Mouse (Mus musculus): Measurements from ENCODE around the gene Plxnb2. TPM values are rescaled to one million over a fixed set of nuclear protein-coding genes. Genes with fewer than 3 reads are reported as not detected.

Gene Plxnb2
- total RNA-seq (2023) = 10 to 100 TPM; 60.7 to 68.5 TPM

DNA sequence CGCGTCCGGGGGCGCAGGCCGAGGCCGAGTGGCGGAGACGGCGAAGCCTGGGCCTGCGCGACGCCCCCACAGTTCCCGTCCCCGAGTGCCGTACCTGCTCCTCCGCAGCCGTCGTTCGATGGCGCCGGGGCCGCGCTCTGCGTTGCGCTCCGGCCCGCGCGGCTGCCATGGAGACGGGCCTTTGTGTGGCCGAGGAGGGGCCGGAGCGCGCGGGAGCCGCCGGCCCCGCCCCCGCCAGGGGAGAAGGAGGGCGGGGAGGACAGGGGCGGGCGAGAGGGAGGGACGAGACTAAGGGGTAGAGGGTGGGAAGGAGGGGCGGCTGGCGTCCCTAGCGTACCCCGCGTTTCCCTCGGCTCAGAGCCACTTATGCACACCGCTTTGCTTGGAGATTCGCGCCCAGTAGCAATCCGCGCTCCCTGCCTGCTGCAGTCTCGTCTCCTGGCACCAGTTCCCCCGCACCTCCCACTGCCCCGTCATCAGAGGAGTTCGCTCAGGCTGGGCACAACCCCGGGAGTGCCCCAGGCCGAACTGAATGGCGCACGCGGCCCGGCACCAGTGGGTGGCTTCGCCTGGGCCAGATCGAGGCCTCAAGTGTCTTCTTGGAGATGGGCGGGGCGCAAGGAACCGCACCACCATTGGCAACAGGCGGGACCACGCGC, at the start of gene Plxnb2:
Gene Plxnb2, minus strand, starts transcription at position 218 of the 659 bp plus-strand sequence.

DNA sequence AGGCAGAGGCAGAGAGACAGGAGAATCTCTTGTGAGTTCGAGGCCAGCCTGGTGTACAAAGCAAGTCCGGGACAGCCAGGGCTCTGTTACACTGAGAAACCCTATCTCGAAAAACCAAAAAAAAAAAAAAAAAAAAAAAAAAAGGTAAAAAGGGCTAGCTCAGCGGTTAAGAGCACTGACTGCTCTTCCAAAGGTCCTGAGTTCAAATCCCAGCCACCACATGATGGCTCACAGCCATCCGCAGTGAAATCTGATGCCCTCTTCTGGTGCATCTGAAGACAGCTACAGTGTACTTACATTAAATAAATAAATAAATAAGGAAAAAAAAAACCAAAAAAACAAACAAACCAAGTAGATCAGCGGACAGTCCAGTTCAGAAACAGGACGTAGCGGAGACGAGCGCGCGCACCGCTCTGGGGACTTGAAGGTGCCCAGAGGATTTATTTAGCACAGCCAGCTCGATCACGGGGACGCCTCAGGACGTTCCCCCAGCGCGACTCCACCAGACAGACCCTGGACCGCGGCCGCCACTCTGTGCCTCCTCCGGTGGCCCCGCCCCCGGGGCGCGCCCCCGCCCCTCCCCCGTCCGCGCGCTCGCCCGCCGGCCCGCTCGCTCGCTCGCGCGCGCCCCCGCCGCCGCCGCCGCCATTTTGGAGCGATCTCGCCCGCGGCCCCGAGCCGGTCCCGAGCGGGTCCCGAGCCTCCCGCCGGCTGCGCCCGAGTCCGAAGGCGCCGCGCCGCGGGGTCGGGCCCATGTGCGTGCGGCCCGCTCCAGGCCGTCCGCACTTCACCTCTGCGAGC, 30.5 kb upstream of the Plxnb2 start, which contains the start of gene Ppp6r2:
Gene Ppp6r2, plus strand, starts transcription at position 639 of the 801 bp plus-strand sequence.

DNA sequence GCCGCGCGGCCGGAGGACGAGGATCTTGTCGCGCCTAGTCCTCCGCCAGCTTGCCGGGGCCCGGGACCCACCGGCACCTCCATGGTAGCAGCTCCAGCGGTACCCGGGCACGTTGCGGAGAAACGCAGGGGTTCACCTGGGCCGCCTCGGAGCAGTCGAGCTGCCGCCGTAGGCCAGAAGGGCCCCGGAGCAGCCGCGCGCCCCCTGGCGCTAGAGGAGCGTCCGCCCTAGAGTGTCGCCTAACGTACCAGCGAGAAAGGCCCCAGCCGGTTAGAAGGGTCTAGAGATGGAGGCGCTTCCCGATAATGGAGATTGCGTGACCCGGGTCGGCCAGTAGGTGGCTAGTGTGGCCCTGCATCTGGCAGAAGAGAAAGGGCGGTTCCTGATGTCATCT, 15.7 kb upstream of the Plxnb2 start, which contains the start of gene Dennd6b:
Gene Dennd6b, minus strand, starts transcription at position 184 of the 394 bp plus-strand sequence.

DNA sequence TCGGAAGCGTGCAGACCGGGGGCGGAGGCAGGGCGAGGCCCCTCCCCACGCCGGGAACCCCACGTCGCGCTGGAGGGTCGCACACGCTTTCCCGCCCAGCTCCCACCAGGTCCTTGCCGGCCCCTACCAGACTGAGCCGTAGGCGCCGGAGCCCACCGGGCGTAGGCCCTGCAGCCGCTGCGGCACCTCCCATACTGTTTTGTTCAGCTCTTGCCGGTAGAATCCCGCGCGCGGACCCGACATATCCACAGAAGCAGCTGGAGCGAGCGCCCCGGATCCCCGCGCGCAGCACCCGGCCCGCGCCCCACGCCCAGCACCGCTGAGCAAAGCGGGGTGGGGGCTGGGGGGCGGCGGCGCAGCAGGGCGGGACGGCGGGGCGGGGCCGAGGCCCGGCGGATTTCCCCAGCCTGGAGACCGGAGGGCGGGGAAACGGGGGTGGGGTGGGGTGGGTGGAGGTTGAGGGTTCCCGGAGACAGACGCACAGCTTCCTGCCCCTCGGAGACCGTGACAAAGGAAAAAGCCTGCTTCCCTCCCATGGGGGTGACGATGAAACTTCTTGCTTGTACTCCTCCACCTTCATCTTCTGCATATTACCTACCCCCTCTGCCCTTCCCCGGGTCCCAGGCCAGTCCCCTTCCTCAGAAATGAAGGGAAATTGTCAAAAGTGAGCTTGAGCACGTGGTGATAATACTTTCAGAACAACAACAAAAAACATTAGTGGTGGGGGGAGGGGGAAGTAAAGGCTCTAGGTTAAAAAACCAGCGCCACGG, 31.1 kb downstream of the Plxnb2 start, which contains the start of gene Mapk11:
Gene Mapk11, minus strand, starts transcription at position 358 of the 770 bp plus-strand sequence.

DNA sequence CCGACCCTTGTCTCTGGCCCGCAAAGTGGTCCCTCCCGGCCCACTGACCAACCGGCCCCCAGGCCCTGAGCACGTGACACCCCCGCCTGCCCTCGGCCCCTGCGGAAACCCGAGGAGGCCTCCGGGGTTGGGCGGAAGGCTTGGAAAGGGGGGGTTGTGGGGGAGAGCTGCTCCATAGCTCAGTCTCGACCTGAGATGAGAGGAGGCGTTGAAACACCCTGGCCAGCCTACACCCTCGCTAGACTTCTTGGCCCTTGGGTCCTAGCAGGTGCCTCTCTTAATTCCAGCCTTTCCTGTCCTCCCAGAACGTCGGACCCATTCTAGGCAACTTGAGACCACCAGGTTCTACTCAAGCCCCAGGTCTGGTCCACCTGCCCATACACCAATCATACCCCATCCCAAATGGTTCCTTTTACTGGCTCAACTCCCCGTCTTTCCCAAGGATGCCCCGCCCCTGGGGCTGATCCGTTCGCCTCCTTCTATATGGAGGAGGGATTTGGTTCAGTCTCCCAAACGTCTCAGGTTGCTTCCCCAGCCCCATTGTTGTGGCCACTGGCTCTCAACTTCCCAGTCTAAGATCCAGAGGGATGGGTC, 39.8 kb downstream of the Plxnb2 start, which contains the start of gene Mapk12:
Gene Mapk12, minus strand, starts transcription at position 45 of the 594 bp plus-strand sequence.

DNA sequence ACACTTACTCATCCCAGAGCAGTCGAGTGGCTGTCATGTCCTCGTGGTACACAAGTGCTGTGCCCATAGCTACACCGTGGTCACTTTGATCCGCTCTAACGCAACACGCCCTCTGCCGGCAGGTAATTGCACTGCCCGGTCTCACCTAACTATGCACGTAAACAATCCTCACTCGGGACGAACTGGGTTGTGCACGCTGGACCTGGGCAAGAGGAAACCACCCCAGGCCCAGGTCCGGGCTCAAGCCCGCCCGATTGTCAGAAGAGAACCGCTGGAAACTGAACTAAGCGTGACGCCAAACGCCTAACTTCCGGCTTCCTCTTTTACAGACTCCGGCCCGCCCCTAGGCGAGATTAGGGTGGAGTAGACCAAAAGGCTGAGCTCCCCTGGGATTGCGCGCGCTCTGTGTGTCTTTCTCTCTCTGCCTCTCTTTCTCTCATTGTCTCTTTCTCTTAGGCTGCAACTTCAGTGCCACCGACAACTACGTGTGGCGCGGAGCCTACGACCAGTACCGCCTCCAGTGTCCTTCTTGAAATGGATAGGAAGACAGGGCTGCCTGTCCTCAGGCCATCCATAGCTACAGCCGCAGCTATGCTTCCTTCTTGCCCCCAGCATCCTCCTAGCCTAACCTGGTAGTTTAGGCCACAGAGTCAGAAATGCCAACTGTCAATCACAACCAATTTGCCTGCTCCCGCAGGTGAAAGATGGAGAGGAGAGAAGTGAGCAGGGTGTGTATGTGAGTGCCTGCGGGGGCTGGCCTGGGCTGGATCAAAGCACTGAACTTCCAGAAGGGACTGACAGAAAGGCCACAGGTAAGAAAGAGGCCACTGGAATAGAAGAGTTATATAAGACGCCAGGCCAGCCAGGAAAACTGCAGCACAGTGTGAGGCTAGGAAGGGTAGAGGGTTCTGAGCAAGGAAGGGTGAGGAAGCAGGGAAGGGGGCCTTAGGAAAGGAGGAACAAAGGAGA, 51.9 kb downstream of the Plxnb2 start, which contains the start of gene Hdac10:
Gene Hdac10, minus strand, starts transcription at position 319 of the 969 bp plus-strand sequence.

DNA sequence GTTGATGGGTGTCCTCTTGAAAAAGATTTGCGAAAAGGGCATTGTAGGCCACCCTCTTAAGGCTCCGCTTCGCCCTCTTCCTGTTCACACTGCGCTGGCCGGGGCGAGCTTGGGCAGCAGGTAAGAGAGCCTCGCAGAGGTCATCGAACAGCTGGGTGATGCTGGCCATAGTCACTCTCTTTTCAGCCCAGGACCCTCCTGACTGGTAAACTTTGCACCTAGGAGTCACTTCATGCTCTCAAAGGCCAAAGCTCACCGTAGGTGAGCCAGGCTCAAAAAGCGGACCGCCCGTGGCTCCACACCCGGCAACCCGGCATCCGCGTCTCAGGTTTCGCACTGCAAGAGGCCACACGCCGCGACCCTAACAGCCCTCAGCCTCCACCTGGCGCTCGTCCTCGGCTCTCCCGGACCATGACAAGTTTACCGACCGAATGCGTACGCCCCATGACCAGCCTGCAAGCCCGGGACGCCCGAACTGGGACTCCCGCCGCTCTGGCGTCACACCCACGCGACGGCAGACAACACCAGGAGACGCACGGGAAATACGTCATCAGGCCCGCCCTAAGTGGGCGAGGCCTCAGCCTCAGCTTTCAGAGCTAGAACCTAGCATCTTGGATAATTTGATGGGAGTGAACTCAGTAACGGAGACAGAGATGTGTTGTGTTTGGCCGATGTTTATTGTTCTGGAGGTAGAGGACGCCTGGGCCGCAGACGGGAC, 57.8 kb downstream of the Plxnb2 start, which contains the start of gene Tubgcp6:
Gene Tubgcp6, minus strand, starts transcription at position 464 of the 718 bp plus-strand sequence.

Other genes with a start within 250 kb of the Plxnb2 start
- not detected for gene Ttll8, start 226.4 kb downstream of the Plxnb2 start, total RNA-seq (2023)
- gene Mlc1, start 201.8 kb downstream of the Plxnb2 start, total RNA-seq (2023) = not detected
- gene Mov10l1, start 197.9 kb downstream of the Plxnb2 start, total RNA-seq (2023) = not detected
- under 1 TPM in 1 of 2 experiments, not detected in 1; 0.15 TPM for gene Panx2, start 121.1 kb downstream of the Plxnb2 start, total RNA-seq (2023)
- 10 to 100 TPM; 48.1 to 49.6 TPM for gene Trabd, start 105.7 kb downstream of the Plxnb2 start, total RNA-seq (2023)
- 10 to 100 TPM; 21.6 to 26.8 TPM for gene Selenoo, start 91.7 kb downstream of the Plxnb2 start, total RNA-seq (2023)
- 10 to 100 TPM; 23.9 to 26.2 TPM for gene Tubgcp6, start 57.7 kb downstream of the Plxnb2 start, total RNA-seq (2023)
- gene Hdac10, start 52.1 kb downstream of the Plxnb2 start, total RNA-seq (2023) = 10 to 100 TPM; 12.4 to 12.6 TPM
- under 1 TPM; 0.18 to 0.29 TPM for gene Mapk12, start 40.1 kb downstream of the Plxnb2 start, total RNA-seq (2023)
- gene Mapk11, start 31.2 kb downstream of the Plxnb2 start, total RNA-seq (2023) = under 1 TPM; 0.18 to 0.24 TPM
- gene Dennd6b, start 15.7 kb upstream of the Plxnb2 start, total RNA-seq (2023) = 1 to 10 TPM; 1.8 to 2.3 TPM
- gene Ppp6r2, start 30.8 kb upstream of the Plxnb2 start, total RNA-seq (2023) = 10 to 100 TPM; 32.1 to 34.2 TPM
- 100 to 1,000 TPM; 110 to 118 TPM for gene Sbf1, start 134.5 kb upstream of the Plxnb2 start, total RNA-seq (2023)
- gene Adm2, start 141.9 kb upstream of the Plxnb2 start, total RNA-seq (2023) = not detected
- gene Miox, start 153.6 kb upstream of the Plxnb2 start, total RNA-seq (2023) = not detected
- gene Lmf2, start 174.9 kb upstream of the Plxnb2 start, total RNA-seq (2023) = 10 to 100 TPM; 38.9 to 51.4 TPM
- 100 to 1,000 TPM in 1 of 2 experiments, 10 to 100 TPM in 1; 92.6 to 104 TPM for gene Ncaph2, start 174.9 kb upstream of the Plxnb2 start, total RNA-seq (2023)
- gene Sco2, start 193.1 kb upstream of the Plxnb2 start, total RNA-seq (2023) = 1 to 10 TPM; 5.1 to 5.4 TPM
- under 1 TPM; 0.22 to 0.24 TPM for gene Tymp, start 196.3 kb upstream of the Plxnb2 start, total RNA-seq (2023)
- gene Odf3b, start 198.5 kb upstream of the Plxnb2 start, total RNA-seq (2023) = 1 to 10 TPM in 1 of 2 experiments, not detected in 1; 1.1 TPM
- gene Klhdc7b, start 204.1 kb upstream of the Plxnb2 start, total RNA-seq (2023) = not detected
- not detected for gene Syce3, start 229.7 kb upstream of the Plxnb2 start, total RNA-seq (2023)
- 1 to 10 TPM; 4.3 to 5.4 TPM for gene Cpt1b, start 245.1 kb upstream of the Plxnb2 start, total RNA-seq (2023)
- 10 to 100 TPM; 11.1 to 15.7 TPM for gene C730034F03Rik, start 248.8 kb upstream of the Plxnb2 start, total RNA-seq (2023)
- gene Gm44502, start 248.9 kb upstream of the Plxnb2 start, total RNA-seq (2023) = not detected
- gene Chkb, start 249.1 kb upstream of the Plxnb2 start, total RNA-seq (2023) = 100 to 1,000 TPM; 101 to 122 TPM